Mouse (Mus musculus): ENCODE measurements around the gene Idua.

Gene Idua

DNA sequence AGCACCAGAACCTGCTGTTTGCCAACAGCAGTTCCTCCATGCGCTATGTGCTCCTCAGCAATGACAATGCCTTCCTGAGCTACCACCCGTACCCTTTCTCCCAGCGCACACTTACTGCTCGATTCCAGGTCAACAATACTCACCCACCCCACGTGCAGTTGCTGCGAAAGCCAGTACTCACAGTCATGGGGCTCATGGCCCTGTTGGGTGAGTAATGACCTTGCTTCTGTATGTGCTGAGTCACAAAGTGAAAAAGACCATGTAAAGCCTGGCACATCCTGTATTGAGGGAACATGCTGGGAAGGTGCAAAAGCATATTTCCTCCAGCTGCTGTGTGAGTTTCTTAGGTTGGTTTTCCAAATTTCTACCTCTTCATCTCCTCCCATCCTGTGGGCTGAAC, 20.7 kb downstream of the Idua start:
- DNase-seq (ENCODE audit: low spot score): no peak

DNA sequence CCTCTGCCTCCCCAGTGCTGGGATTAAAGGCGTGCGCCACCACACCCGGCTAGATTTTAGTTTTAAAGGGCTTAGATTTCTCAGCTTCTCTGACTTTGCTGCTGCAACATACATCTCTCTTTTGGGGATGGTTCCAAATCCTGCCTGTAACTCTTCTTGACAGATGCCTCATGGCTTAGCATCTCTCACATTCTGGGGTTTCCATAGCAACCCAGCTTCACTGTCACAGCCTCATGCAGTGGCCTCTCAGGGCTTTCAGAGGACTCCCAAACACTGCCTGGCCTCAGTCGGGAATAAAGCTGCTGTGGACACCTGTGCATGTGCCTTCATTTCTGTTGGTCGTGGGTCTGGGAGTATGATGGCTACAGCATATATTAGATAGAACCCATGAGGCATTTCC, 29.0 kb downstream of the Idua start:
- DNase-seq (ENCODE audit: low spot score): no peak

DNA sequence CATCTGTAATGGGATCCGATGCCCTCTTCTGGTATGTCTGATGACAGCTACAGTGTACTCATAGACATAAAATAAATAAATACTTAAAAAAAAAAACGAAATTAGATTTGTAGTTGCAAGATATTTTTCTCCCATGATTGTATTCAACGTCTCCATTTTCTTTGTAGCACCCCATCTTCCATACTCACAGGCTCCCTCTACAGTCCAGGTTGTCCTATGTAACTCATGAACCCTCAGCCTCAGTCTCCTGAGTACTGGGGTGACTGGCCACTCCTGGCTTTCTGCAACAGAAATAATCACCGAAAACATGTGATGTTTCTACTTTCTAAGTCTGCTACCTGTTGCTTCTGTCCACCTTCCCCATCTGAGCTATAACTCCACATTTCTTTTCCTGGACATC, 31.0 kb downstream of the Idua start:
- no peak for DNase-seq (ENCODE audit: low spot score)

DNA sequence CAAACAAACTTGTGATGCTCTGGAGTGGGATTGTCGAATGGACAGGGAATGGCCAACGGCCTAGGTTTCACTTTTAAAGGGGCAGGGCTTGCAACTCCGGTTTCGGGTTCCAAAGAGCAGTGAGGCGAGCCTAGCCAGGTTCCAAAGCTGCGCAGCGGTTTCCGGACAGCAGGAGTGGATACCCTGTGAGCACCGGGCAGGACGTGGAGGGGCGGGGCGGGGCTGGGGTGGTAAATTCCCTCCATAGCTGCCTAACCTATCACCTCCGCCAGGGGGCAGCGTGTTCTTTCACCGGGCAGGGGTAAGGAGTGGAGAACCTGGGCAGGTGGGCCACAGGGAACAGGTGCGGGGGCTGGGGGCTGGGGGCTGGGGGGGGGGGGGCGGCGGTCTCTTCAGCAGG, 32.1 kb downstream of the Idua start, which contains the start of gene Fgfrl1:
Gene Fgfrl1, plus strand, starts transcription at position 112 of the 400 bp plus-strand sequence.
- DNase-seq (ENCODE audit: low spot score): peak; percentile 71

DNA sequence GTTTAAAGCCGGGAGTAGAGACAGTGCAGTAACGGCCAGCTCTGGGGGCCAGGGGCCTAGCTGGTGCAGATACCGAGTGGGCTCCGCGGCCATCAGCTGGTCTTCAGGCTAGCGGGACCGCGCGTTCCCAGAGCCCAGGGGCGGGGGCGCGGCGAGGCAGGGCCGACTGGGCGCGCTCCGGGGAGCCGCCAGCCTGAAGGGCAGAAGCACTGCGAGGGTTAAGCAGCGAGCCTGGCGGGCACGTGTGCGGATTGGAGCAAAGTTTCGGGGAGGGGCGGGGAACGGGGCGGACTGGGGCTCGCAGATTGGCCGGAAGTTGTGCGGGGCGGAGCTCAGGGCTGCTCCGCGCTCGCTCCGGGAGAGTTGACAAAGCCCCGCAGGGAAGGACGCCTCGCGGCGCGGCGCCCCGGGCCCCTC, 33.7 kb downstream of the Idua start:
- DNase-seq (ENCODE audit: low spot score): peak; percentile 88

DNA sequence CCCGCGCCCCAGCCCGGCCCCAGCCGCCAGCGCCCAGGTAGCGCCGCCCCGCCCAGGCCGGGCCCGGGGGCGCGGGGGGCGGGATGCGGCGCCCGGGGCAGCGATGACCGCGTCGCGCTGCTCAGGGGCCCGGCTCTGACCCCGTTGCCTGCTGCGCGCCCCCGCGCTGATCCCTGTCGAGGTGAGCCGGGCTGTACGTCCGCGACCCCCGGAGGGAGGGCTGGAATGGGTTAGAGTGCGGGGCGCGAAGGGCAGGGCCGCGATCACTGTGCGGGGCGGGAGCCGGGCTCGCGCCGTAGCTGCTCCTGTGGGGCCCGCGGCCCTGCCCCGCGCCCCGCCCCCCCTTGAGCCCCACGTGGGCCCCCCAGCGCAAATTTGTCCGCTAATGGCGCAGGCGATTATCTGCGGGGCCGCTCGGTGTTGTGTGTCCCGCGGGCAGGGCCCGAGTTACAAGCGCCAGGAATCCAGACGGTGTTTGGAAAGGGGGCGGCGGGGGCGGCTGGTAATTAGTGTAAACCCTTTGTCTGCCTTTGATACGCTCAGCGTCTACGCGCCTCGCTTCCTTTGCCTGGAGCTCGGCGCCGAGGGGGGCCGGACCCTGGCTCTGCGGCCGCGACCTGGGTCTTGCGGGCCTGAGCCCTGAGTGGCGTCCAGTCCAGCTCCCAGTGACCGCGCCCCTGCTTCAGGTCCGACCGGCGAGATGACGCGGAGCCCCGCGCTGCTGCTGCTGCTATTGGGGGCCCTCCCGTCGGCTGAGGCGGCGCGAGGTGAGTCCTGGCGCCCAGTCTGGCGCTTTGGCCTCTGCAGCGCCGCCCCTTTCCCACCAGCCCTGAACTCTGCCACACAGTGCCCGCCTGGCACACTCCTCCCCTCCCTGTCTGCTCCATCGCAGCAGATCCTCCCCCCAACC, 34.5 kb downstream of the Idua start:
- DNase-seq (ENCODE audit: low spot score): peak; percentile 41

DNA sequence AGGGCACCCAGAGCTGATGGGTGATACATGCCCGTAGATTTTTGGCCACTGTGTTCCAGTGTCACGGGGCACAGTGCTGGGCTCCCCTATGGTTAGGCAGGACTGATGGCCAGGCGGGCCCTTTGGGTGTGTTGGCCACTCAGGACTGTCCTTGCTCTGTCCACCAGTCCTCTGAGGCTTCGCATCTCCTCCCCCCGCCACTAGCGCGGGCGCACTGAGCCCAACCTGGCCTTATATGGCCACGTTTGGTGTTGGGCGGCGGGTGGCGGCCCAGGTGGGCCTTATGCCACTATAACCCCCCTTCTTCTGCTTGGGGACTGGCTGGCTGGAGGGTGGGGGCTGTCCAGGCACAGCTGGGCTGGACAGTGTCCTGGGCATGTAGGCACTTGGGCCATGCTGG, 35.7 kb downstream of the Idua start:
- no peak for DNase-seq (ENCODE audit: low spot score)

DNA sequence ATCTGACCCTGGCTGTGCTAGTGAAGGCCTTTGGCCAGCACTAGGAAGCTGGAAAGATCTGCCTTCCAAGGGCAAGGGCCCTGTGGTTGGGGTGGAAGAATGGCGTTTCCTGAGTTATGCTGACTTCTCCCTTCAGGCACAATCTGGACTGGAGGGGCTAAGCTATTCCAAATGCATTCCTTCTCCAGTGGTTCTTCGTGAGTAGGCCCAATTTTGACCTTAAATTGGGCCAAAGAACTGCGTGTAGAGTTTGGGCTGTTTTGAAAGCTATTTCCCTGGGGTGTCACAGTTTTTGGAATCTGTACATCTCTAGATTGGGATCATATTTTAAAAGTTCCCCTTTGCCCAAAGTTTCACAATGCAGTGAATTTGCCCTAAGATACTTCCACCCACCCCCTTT, 36.4 kb downstream of the Idua start:
- DNase-seq (ENCODE audit: low spot score): no peak

DNA sequence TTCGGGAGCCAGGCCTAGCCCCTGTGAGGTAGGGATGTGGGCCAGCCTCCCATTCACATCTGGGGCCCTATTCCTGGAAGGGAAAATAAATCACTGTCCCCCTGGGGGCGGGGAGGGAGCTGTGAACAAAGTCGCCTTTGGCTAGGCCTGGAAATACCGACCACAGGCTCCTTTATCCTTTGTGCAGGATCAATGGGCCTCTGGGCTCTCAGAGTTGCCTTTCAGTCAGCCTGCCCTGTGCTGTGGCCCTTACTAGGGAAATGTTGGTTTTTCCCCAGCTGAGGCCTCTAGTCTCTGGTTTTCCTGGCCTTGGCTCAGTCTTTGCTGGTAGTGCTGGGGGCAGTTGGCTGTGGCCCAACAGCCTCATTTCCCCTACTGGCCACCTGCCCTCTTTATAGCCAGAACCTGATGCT, 37.2 kb downstream of the Idua start:
- no peak for DNase-seq (ENCODE audit: low spot score)

DNA sequence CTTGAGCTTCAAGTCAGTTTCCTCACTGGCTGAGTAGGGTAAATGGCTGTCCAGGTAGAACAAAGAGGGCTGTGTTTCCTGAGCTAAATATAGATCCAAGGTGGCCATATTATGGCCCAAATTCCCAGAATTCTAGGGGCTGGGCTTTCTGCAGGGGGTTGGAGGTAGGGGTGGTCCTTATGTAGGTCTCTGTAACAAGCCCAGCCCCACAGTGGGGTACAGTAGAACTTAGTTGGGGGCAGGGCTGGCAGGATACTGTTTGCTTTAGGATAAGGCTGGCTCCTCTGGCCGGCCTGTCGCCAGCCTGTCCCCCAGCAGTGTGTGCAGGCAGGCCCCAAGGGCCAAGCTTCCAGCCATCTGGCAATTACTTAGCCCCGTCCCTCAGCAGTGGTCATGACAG, 40.2 kb downstream of the Idua start:
- DNase-seq (ENCODE audit: low spot score): no peak

DNA sequence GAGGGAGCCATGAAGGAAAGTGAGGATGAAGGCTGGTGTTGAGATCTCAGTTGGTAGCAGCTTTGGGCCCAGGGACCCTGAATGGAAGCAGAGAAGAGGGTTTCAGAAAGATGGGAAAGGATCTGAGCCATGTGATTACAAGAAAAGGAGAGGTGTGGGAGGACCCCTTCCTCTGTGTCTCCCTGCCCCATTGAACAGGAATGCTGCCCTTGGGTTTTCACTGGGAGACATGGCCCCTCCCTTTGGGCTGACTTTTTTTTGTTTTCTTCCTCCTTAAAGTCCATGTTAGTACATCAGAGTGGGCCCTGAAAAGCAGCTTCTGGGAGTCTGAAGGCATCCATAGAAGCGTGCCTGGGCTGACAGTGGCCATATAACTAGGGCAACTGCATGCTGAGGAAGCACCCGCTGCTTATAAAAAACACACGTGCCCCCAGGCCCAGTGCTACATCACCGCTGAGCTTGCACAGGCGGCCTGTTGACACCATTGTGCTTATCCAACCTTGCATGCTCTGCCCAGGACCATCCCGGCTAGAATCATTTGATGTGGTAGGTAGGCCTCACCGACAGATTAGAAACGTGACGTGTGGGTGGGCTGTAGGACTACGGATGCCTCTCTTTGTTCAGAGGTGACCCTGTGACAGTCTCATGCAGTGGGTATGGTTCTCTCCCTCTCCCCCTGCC, 41.4 kb downstream of the Idua start:
- DNase-seq (ENCODE audit: low spot score): no peak

DNA sequence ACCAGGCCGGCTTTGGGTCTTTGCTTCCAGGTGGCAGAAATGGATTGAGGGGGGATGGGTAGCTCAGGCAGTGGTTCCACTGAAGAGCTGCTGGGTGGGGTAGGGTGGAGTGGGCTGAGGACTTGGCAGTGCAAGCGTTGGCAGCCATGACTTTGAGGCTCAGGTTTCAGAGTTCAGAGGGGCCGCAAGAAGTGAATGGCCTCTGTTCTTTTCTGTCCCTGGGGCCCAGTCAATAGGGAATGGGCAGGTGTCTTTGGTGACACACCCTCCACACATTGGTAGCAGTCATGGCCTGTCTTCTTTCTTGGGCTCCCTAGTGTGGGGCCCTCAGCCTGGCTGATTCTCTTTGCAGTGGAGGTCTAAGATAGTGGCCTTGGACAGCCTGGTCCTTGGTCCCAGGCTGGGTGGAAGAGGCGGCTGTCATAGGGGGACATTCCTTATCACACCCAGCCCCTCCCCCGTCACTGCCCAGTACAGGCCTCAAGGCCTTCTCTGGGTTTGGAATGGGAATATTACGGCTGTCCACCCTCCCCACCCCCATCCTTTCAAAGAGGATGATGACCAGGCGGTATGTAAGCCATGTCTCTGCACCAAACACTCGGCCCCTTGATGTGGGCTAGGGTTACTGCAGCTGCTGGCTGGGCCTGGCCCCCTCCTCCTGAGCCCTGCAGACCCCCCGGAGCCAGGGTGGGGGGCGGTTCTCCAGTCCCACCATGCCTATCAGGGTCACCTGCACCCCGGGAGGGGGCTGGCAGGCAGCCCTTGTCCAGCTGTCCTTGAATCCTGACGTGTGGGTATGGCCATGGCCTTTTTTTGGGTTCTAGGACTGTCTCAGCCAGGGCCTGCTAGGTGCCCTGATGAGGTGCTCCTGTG, 43.9 kb downstream of the Idua start:
- no peak for DNase-seq (ENCODE audit: low spot score)

DNA sequence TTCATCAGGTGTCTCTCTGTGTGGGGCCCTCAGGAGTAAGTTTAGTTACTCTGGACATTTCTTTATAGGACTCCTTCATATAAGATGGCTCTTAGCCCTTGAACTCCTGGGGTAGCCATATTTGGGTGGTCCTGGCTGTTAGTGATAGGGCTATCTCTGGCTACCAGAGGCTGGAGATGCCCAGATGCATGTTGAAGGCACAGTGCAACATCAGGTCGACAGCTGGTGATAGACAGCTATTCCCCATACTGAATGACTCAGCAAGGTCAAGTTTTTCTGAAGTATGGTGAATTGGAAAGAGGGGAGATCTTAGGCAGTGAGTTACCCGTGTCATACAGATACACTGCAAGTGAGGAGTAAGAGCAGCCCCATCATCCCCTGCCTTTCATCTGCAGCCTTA, 47.6 kb downstream of the Idua start:
- no peak for DNase-seq (ENCODE audit: low spot score)

DNA sequence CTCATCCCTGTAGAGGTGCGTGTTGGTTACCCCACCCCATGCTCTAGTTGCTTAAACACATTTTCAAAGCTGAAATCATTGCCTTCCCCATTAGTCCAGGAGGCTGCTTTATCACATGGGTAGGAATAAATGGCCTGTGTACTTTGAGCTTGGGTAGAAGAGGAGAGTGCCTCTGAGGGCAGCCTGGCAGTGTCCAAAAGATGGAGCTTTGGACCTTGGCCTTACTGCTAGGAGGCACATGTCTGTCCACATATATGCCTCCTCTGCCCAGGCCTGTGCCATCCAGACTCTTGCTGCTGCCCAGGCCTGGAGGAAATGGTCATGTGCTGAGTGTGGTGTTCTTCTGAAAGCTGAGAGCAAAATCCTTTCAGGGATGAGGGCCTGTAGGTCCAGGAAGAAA, 48.3 kb downstream of the Idua start:
- DNase-seq (ENCODE audit: low spot score): no peak

DNA sequence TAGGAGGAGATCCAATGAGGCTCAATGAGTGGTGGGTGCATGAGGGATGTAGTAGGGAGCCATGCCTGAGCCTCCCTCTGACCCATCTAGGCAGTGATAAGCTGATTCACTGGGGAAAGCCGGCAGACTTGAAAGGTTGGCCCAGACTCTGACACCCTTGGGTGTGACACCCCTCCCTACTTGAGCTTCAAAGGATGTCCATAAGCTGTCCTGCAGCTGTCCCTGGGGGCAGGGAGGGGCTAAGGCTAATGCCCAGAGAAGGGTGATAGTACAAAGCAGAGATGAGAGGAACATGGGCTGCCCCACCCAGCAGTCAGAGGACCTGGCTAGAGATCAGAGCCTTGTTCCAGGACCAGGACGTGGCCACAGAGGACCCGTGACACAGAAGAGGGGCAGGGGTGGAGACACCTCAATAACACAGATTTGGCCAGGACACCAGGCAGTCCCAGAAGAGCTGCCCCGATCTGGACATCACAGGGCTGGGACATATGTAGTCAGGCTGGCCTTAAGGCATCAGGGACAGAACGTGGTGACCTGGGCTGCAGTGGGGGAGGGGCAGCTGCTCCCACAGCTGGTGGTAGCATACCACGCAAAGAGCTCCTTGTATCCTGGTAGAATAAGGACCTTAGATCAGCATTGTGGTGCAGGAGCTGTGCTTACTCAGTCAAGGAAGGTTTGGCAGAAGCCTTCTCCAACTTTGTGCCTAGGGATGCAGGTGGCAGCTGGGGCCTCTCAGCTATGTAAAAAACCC, 49.0 kb downstream of the Idua start:
- DNase-seq (ENCODE audit: low spot score): no peak

DNA sequence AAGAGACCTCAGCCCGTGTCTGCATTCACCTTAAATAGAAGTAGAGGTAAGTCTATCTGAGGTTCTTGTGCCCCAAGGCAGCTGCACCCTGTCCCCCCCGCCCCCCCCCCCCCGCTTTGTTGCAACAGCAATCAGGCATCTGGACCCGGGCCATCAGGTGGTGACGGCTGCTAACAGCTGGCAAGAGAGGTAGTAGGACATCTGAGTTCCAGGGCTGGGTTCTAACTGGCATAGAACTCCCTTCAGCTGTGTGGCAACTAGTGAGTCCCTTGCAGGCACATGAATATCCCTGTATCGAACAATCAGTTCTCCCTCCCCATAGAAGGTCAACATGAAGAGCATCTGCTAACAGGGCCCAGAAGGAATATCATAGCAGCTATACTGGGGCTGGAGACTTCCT, 51.8 kb downstream of the Idua start:
- DNase-seq (ENCODE audit: low spot score): no peak

DNA sequence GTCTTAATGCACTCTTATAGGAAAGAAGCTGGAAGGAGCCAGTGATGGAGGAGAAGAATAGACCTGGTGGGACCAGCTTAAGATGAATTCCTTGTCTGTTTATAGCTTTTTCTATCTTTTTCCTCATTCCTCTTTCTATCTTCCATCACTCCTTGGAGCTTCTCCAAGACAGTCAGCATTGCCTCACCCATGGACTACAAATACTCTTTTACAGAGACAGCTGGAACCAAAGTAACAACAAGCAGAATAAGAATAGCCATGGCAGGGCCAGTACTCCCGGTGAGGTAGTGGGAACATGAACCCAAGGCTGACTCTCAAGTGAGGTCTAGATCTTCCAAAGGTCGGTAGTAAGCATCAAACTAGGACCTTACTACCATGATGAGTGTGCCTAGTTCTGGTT, 53.0 kb downstream of the Idua start:
- no peak for DNase-seq (ENCODE audit: low spot score)

DNA sequence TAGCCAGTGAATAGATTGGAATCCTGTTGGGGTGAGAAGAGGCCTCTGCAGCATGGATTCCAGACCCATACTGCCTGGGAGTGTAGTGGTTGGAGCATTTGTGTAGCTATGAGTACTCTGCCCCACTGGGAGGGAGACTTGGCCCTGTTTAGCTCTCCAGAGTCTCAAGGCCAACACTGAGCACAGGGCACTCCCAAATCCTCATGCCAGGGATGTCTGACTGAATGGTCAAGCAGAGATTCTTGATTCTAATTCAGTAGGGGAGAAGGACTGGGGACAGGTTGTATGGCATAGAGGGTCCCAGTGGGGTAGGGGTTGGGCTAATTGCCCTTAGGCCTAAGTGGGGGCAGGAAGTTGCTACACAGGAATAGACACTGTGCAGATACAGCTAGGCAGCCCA, 53.6 kb downstream of the Idua start:
- DNase-seq (ENCODE audit: low spot score): no peak

DNA sequence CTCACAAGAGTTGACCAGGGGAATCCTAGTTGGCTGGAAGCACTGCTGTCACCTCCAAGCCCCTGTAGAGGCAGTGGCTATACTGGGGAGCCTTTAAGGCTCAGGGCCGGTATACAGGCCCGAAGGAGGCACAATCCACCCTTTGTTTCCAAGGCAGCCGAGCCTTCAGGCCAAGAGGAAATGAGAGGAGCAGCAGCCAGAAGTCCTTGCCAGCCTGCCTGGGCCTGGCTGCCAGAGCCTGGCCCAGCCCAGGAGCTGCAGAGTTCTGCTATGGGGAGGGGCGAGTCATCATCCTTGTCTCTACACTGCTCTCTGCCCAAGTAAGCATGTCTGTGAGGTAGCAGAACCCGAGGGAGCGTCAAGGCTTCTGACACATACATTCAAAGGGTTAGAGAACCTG, 54.0 kb downstream of the Idua start:
- peak; percentile 24 for DNase-seq (ENCODE audit: low spot score)

DNA sequence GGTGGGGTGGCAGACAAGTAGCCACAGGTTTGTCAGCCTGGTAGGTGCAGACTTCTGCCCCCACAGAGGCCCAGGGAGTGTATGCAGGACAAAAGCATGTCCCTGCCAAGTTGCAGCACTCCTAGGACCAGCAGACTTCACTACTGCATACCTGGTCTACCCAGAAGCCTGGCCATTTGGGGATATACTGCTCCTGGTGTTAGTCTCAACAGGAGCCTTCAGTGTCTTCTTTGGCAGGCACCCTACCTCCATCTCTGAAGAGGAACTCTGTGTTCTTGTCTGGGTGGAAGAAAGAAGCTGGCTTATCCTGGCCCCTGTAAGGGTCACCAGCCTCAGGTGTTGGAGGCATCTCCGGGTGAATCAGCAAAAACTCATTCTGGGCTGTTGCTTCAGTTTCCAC, 55.8 kb downstream of the Idua start:
- no peak for DNase-seq (ENCODE audit: low spot score)

DNA sequence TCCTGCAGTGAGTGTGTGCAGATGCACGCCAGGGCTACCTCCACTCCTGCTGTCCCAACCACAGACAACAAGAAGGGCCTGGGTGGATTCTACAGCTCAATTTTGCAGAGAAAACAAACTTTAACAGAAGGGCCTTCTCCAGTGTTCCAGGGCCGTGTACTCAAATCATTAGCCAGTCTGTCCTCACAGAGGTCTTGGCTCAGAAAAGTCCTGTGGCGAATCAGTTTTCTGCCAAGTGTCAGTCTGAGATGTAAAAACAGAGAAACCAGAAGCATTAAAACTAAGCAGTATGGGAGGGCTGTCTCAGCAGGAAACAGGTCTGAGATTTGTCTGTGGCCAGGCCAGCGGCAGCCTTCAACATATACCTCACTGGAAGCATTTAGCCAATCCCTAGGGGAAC, 57.9 kb downstream of the Idua start:
- DNase-seq (ENCODE audit: low spot score): no peak

DNA sequence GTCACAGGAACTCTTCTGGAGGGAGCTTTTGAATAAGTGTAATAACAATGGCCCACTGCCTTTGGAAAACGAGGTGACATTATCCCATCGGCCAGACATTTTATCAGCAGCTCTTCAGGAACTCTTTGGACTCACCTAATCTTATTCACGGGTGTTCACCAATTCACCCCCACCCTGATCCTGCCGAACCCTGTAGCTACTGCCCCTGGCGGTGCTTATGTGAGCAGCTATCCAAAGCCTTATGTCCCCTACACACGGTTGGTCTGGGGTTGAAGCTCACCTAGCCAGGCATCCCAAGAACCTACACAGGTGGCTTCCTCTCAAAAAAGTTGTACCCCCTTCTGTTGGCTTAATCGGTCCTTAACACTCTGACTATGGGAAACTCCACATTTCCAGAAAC, 59.6 kb downstream of the Idua start:
- no peak for DNase-seq (ENCODE audit: low spot score)
